Mouse (Mus musculus): ENCODE data around the gene Slain1. TPM values are rescaled to one million over a fixed set of nuclear protein-coding genes. Genes with fewer than 3 reads are reported as not detected.

The Slain1 gene
- polyA plus RNA-seq, 1 experiment = 0.02 TPM

DNA sequence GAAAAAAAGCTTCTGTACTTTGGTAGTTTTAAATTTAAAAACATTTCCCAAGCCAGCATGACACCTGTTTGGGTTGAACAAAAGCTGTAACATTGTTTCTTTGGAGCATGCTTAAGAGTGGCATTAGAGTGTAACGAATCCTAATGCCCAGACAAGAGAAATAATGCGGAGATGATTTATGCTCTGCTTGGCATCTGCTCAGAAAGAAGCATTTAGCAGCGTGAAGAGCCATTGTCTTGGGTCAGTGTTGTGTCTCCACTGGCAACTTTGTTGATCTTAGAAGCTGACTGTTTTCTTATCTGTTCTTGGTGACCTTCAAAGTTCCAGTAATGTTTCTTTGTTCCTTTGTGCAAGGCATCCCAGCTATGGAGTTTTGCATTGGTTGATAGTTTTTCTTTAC, 6.1 kb upstream of the Slain1 start:
- Histone ChIP-seq H3K27me3 (ENCODE audit: control insufficient read depth) (peaks cover 6% of the 10 kb centered on the region), H3K4me3 (replicated peaks) (no peak overlapping the region), H3K9me3 (ENCODE audit: control insufficient read depth, low read length) (no peaks in the 10 kb centered on the region), H3K36me3 (ENCODE audit: control insufficient read depth) (no peaks in the 10 kb centered on the region), H3K4me1 (ENCODE audit: control insufficient read depth) (no peaks in the 10 kb centered on the region)
- TF ChIP-seq GATA1 (IDR thresholded peaks at IDR 0.05; ENCODE audit: low read length) (no peak), TAL1 (IDR thresholded peaks at IDR 0.05; ENCODE audit: low read length) (no peak)

DNA sequence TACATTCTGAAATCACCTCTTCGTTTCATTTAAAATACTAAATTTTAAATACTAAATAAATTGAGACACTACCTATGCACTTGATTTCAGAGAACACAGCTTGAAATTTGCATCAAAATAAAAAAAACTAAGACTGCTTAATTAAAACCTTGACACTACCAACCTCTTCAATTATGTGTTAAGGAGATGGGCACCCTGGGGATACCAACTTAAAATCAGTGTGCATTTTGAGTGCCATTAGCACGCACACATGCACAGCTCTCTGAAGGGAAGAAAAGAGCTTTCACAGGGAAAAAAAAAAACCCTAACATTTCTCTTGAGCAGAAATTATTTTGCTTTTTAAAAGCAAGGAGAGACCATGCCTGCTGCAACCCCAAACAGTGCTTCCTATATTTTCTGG, 2.0 kb upstream of the Slain1 start:
- Histone ChIP-seq H3K27me3 (ENCODE audit: control insufficient read depth) (peaks cover 35% of the 10 kb centered on the region), H3K36me3 (ENCODE audit: control insufficient read depth) (no peaks in the 10 kb centered on the region), H3K4me1 (ENCODE audit: control insufficient read depth) (peaks cover 10% of the 10 kb centered on the region), H3K9me3 (ENCODE audit: control insufficient read depth, low read length) (no peaks in the 10 kb centered on the region), H3K4me3 (replicated peaks) (no peak overlapping the region)
- TF ChIP-seq GATA1 (IDR thresholded peaks at IDR 0.05; ENCODE audit: low read length) = no peak
- no peak for TF ChIP-seq TAL1 (IDR thresholded peaks at IDR 0.05; ENCODE audit: low read length)

DNA sequence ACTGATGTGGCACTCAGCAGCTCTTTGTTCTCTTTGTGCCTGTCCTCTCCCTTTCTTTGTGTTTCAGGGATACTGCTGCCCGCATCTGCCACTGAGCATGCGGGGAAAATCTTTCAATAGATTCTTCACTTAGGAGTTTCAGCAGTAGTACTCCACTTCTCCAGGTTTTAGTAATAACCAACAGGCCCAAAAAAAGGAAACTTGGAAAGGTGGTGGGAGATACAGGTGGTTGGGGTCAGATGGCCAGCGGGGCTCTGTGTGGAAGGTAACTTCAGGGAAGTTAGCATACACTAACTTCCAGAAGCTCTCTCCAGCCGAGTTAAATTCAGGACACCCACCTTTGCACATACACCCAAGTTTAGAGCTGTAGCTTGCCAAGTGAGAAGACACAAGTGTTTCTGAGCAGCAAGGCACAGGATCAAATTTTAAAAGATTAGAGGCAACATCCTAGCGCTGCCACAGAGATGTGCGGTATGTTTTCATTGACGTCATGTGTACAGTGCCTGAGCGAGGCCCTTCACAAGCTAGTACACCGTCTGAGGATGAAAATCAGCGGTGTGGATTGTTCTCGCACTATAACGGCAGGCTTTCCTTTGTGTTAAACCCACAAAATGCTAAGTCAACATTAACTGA, 1.3 kb upstream of the Slain1 start:
- peaks cover 10% of the 10 kb centered on the region for H3K4me1 ChIP-seq (ENCODE audit: control insufficient read depth)
- H3K4me3 ChIP-seq (replicated peaks) = no peak overlapping the region
- H3K36me3 ChIP-seq (ENCODE audit: control insufficient read depth) = no peaks in the 10 kb centered on the region
- H3K27me3 ChIP-seq (ENCODE audit: control insufficient read depth) = peaks cover 35% of the 10 kb centered on the region
- TF ChIP-seq GATA1 (IDR thresholded peaks at IDR 0.05; ENCODE audit: low read length) (no peak), TAL1 (IDR thresholded peaks at IDR 0.05; ENCODE audit: low read length) (no peak)
- no peaks in the 10 kb centered on the region for H3K9me3 ChIP-seq (ENCODE audit: control insufficient read depth, low read length)

DNA sequence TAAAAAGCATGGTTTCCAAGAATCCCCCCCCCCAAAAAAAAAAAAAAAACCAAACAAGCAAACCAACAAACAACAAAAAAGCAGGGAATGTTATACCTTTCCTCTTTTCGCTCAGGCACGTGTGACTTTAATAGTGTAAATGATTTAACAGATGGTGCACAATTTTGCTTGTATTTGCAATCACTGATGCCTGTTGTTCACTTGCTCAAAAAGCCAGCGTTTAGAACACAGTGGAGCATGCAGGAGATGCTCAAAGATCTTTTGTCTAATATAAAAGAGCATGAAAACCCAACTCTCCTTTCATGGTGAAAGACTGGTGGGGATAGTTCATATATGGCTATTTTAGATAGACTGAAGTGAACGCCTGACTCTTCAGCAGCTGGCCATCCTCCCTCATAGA, 726 bp upstream of the Slain1 start:
- Histone ChIP-seq H3K9me3 (ENCODE audit: control insufficient read depth, low read length) (no peaks in the 10 kb centered on the region), H3K36me3 (ENCODE audit: control insufficient read depth) (no peaks in the 10 kb centered on the region), H3K27me3 (ENCODE audit: control insufficient read depth) (peaks cover 35% of the 10 kb centered on the region), H3K4me3 (replicated peaks) (no peak overlapping the region), H3K4me1 (ENCODE audit: control insufficient read depth) (peaks cover 10% of the 10 kb centered on the region)
- TF ChIP-seq TAL1 (IDR thresholded peaks at IDR 0.05; ENCODE audit: low read length) = no peak
- no peak for TF ChIP-seq GATA1 (IDR thresholded peaks at IDR 0.05; ENCODE audit: low read length)

DNA sequence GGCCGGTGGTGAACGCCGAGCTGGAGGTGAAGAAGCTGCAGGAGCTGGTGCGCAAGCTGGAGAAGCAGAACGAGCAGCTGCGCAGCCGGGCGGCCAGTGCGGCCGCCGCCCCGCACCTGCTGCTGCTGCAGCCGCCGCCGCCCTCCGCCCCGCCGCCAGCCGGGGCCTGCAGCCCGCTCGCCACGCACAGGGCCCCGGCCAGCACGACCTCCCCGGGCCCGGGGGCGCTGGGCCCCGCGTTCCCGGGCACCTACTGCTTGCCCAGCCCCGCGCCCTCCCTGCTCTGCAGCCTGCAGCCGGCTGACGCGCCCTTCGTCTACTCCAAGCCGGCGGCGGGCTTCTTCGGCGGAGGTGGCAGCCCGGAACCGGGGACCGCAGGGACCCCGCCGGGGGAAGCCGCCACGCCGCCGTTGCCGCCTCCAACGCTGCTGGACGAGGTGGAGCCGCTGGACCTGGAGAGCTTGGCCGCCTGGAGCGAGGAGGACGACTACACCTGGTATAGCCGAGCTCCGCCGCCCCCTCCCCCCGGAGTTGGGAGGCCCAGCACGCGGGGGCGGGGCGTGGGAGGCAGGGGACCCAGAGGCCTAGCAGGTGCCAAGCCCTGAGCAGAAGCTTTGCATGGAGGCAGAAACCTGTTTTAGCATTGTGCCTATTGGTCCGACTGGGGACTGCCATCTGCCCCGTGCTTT, 529 bp downstream of the Slain1 start:
- Histone ChIP-seq H3K4me3 (replicated peaks) (peak overlapping the region; percentile 55), H3K36me3 (ENCODE audit: control insufficient read depth) (no peaks in the 10 kb centered on the region), H3K4me1 (ENCODE audit: control insufficient read depth) (peaks cover 10% of the 10 kb centered on the region), H3K27me3 (ENCODE audit: control insufficient read depth) (peaks cover 35% of the 10 kb centered on the region), H3K9me3 (ENCODE audit: control insufficient read depth, low read length) (no peaks in the 10 kb centered on the region)
- TF ChIP-seq TAL1 (IDR thresholded peaks at IDR 0.05; ENCODE audit: low read length) (no peak), GATA1 (IDR thresholded peaks at IDR 0.05; ENCODE audit: low read length) (no peak)

DNA sequence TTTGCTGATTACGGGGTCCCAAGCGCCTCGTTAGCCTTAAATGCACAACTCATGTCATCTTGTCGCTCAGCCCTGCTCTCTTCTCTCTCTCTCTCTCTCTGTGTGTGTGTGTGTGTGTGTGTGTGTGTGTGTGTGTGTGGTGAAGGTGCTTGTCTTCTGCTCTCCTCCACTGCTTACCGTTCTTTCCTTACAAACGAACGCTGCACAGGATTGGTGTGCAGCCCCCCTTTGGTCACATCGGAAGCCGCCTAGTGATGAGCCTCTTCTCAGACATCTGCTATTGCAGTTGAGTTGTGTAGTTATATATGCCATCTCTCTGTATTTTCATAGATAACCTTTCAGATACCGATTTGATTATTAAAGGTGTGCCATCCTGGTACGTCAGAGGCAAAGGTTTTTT, 1.1 kb downstream of the Slain1 start:
- H3K9me3 ChIP-seq (ENCODE audit: control insufficient read depth, low read length) = no peaks in the 10 kb centered on the region
- no peaks in the 10 kb centered on the region for H3K36me3 ChIP-seq (ENCODE audit: control insufficient read depth)
- TF ChIP-seq GATA1 (IDR thresholded peaks at IDR 0.05; ENCODE audit: low read length) = no peak
- TF ChIP-seq TAL1 (IDR thresholded peaks at IDR 0.05; ENCODE audit: low read length) = no peak
- peaks cover 35% of the 10 kb centered on the region for H3K27me3 ChIP-seq (ENCODE audit: control insufficient read depth)
- H3K4me3 ChIP-seq (replicated peaks) = peak overlapping the region; percentile 55
- H3K4me1 ChIP-seq (ENCODE audit: control insufficient read depth) = peaks cover 10% of the 10 kb centered on the region

DNA sequence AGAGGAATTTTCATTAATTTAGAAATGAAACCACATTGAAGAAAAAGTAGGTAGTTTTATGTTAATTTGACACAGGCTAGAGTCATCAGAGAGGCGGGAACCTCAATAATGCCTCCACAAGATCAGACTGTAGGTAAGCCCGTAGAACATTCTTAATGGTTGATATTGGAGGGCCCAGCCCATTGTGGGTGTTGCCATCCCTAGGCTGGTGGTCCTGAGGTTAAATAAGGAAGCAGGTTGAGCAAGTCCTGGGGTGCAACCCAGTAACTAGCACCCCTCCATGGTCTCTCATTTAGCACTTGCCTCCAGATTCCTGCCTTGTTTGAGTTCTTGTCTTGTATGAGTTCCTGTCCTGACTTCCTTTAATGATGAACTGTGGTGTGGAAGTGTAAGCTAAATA, 1.5 kb downstream of the Slain1 start:
- Histone ChIP-seq H3K9me3 (ENCODE audit: control insufficient read depth, low read length) (no peaks in the 10 kb centered on the region), H3K27me3 (ENCODE audit: control insufficient read depth) (peaks cover 35% of the 10 kb centered on the region), H3K4me1 (ENCODE audit: control insufficient read depth) (peaks cover 10% of the 10 kb centered on the region), H3K36me3 (ENCODE audit: control insufficient read depth) (no peaks in the 10 kb centered on the region), H3K4me3 (replicated peaks) (no peak overlapping the region)
- TF ChIP-seq GATA1 (IDR thresholded peaks at IDR 0.05; ENCODE audit: low read length) = no peak
- no peak for TF ChIP-seq TAL1 (IDR thresholded peaks at IDR 0.05; ENCODE audit: low read length)

DNA sequence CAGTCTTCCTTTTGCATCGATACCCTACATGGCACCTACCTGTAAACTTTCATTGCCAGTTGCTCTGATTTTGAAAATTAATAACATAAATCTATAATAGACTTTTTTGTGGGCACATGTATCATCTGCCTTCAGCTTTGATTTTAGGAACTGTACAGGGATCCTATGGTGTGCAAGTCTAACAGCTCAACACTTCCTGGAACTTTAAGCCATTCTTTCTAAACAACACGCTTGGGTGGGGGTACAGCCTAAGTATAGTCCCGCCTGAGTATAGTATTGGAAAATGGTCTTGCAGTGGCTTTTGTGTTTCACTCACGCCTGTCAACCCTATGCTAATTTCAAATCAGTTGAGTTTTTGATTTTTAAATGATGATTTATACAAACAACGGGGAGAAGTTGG, 2.5 kb downstream of the Slain1 start:
- peaks cover 10% of the 10 kb centered on the region for H3K4me1 ChIP-seq (ENCODE audit: control insufficient read depth)
- TF ChIP-seq GATA1 (IDR thresholded peaks at IDR 0.05; ENCODE audit: low read length) = no peak
- H3K9me3 ChIP-seq (ENCODE audit: control insufficient read depth, low read length) = no peaks in the 10 kb centered on the region
- peaks cover 35% of the 10 kb centered on the region for H3K27me3 ChIP-seq (ENCODE audit: control insufficient read depth)
- H3K4me3 ChIP-seq (replicated peaks) = no peak overlapping the region
- no peaks in the 10 kb centered on the region for H3K36me3 ChIP-seq (ENCODE audit: control insufficient read depth)

DNA sequence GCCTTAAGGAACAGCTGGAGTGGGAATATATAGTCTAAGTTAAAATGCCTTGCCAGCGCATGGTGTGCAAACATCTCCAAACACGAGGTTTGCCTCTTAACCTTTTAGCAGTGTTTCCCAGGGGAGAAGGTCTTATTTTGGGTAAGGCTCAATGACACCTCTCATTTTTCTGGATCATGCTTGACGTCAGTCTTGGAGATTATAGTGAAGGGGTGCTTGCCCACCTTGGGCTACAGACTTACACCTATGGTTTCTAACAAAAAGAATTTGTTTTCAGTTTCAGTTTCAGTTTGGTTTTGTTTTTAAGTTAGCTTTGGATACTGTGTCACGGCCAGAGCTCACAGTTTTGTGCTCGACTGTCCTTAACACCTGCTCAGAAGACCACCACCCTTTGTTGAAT, 3.8 kb downstream of the Slain1 start:
- Histone ChIP-seq H3K9me3 (ENCODE audit: control insufficient read depth, low read length) (no peaks in the 10 kb centered on the region), H3K4me1 (ENCODE audit: control insufficient read depth) (peaks cover 10% of the 10 kb centered on the region), H3K4me3 (replicated peaks) (no peak overlapping the region), H3K27me3 (ENCODE audit: control insufficient read depth) (peaks cover 31% of the 10 kb centered on the region), H3K36me3 (ENCODE audit: control insufficient read depth) (no peaks in the 10 kb centered on the region)
- no peak for TF ChIP-seq TAL1 (IDR thresholded peaks at IDR 0.05; ENCODE audit: low read length)
- no peak for TF ChIP-seq GATA1 (IDR thresholded peaks at IDR 0.05; ENCODE audit: low read length)
